Mouse (Mus musculus): ENCODE results near the gene Fdxr. TPM values are rescaled to one million over a fixed set of nuclear protein-coding genes. Genes with fewer than 3 reads are reported as not detected.

Fdxr gene
- polyA plus RNA-seq, 1 experiment from 2014 or later, result 2.3 TPM

GRCm38 (mm10) chr11:115229021-115229930 is 47.6 kb downstream of the Fdxr start:
- Histone ChIP-seq H3K36me3 (ENCODE audit: inconsistent target) (peaks cover 82% of the 10 kb centered on the region), H3K27ac (no peak overlapping the region)
- 83% methylated on average over 15 of the region's 15 CpGs for WGBS (ENCODE audit: missing documents)

GRCm38 (mm10) chr11:115228430-115228829 is 48.4 kb downstream of the Fdxr start:
- Histone ChIP-seq H3K79me2 (ENCODE audit: inconsistent target) (peaks cover 82% of the 10 kb centered on the region), H3K4me3 (ENCODE audit: inconsistent target) (no peak overlapping the region), H3K36me3 (ENCODE audit: inconsistent target) (peaks cover 78% of the 10 kb centered on the region), H3K27ac (no peak overlapping the region)
- 81% methylated on average over 7 of the region's 7 CpGs for WGBS (ENCODE audit: missing documents)

More at GRCm38 (mm10) chr11:115229021-115229930, 47.6 kb downstream of the Fdxr start:
- H3K79me2 ChIP-seq (ENCODE audit: inconsistent target), result peaks cover 80% of the 10 kb centered on the region
- H3K4me3 ChIP-seq (ENCODE audit: inconsistent target), result no peak overlapping the region

- H3K27ac ChIP-seq, result no peak overlapping the region
- WGBS (ENCODE audit: missing documents), result 96% methylated on average over 10 of the region's 12 CpGs
- no peak overlapping the region for H3K4me3 ChIP-seq (ENCODE audit: inconsistent target)
- H3K79me2 ChIP-seq (ENCODE audit: inconsistent target), result peaks cover 82% of the 10 kb centered on the region
- peaks cover 70% of the 10 kb centered on the region for H3K36me3 ChIP-seq (ENCODE audit: inconsistent target)
Measured at GRCm38 (mm10) chr11:115227640-115228039, 49.2 kb downstream of the Fdxr start.

GRCm38 (mm10) chr11:115226811-115227491 is 49.9 kb downstream of the Fdxr start:
- Histone ChIP-seq H3K36me3 (ENCODE audit: inconsistent target) (peaks cover 67% of the 10 kb centered on the region), H3K27ac (no peak overlapping the region), H3K79me2 (ENCODE audit: inconsistent target) (peaks cover 82% of the 10 kb centered on the region), H3K4me3 (ENCODE audit: inconsistent target) (no peak overlapping the region)
- WGBS (ENCODE audit: missing documents), result 75% methylated on average over 14 of the region's 14 CpGs

- Histone ChIP-seq H3K27ac (no peak overlapping the region), H3K36me3 (ENCODE audit: inconsistent target) (peaks cover 72% of the 10 kb centered on the region), H3K79me2 (ENCODE audit: inconsistent target) (peaks cover 90% of the 10 kb centered on the region), H3K4me3 (ENCODE audit: inconsistent target) (no peak overlapping the region)
- 94% methylated on average over 6 of the region's 6 CpGs for WGBS (ENCODE audit: missing documents)
Measured at GRCm38 (mm10) chr11:115225301-115225700, 51.5 kb downstream of the Fdxr start.

- H3K36me3 ChIP-seq (ENCODE audit: inconsistent target), result peaks cover 72% of the 10 kb centered on the region
- 66% methylated on average over 6 of the region's 8 CpGs for WGBS (ENCODE audit: missing documents)
Measured at GRCm38 (mm10) chr11:115224889-115225288, 52.0 kb downstream of the Fdxr start.

GRCm38 (mm10) chr11:115223877-115224276 is 53.0 kb downstream of the Fdxr start:
- peaks cover 95% of the 10 kb centered on the region for H3K79me2 ChIP-seq (ENCODE audit: inconsistent target)
- WGBS (ENCODE audit: missing documents), result 31% methylated on average over 5 of the region's 6 CpGs
- H3K36me3 ChIP-seq (ENCODE audit: inconsistent target), result peaks cover 73% of the 10 kb centered on the region
- H3K27ac ChIP-seq, result peak overlapping the region; percentile 61
- H3K4me3 ChIP-seq (ENCODE audit: inconsistent target), result no peak overlapping the region

More at GRCm38 (mm10) chr11:115224889-115225288, 52.0 kb downstream of the Fdxr start:
- H3K79me2 ChIP-seq (ENCODE audit: inconsistent target), result peaks cover 94% of the 10 kb centered on the region
- H3K27ac ChIP-seq, result no peak overlapping the region
- no peak overlapping the region for H3K4me3 ChIP-seq (ENCODE audit: inconsistent target)

- WGBS (ENCODE audit: missing documents), result 17% methylated on average over 11 of the region's 11 CpGs
- H3K27ac ChIP-seq, result peak overlapping the region; percentile 61
- H3K36me3 ChIP-seq (ENCODE audit: inconsistent target), result peaks cover 72% of the 10 kb centered on the region
- H3K79me2 ChIP-seq (ENCODE audit: inconsistent target), result peaks cover 95% of the 10 kb centered on the region
- no peak overlapping the region for H3K4me3 ChIP-seq (ENCODE audit: inconsistent target)
Measured at GRCm38 (mm10) chr11:115223451-115223850, 53.4 kb downstream of the Fdxr start.

GRCm38 (mm10) chr11:115222570-115222969 is 54.3 kb downstream of the Fdxr start:
- Histone ChIP-seq H3K4me3 (ENCODE audit: inconsistent target) (no peak overlapping the region), H3K36me3 (ENCODE audit: inconsistent target) (peaks cover 71% of the 10 kb centered on the region), H3K27ac (peak overlapping the region; percentile 61), H3K79me2 (ENCODE audit: inconsistent target) (peaks cover 95% of the 10 kb centered on the region)
- 79% methylated on average over 5 of the region's 5 CpGs for WGBS (ENCODE audit: missing documents)

- Histone ChIP-seq H3K36me3 (ENCODE audit: inconsistent target) (peaks cover 73% of the 10 kb centered on the region), H3K4me3 (ENCODE audit: inconsistent target) (no peak overlapping the region), H3K79me2 (ENCODE audit: inconsistent target) (peaks cover 96% of the 10 kb centered on the region), H3K27ac (no peak overlapping the region)
- 87% methylated on average over 12 of the region's 12 CpGs for WGBS (ENCODE audit: missing documents)
Measured at GRCm38 (mm10) chr11:115222077-115222476, 54.8 kb downstream of the Fdxr start.

GRCm38 (mm10) chr11:115219685-115220084 is 57.2 kb downstream of the Fdxr start:
- WGBS (ENCODE audit: missing documents), result 86% methylated on average over 9 of the region's 10 CpGs
- peaks cover 61% of the 10 kb centered on the region for H3K36me3 ChIP-seq (ENCODE audit: inconsistent target)
- peaks cover 96% of the 10 kb centered on the region; the same call in 1 of the 2 replicates for H3K79me2 ChIP-seq (ENCODE audit: inconsistent target)
- H3K27ac ChIP-seq, result no peak overlapping the region
- H3K4me3 ChIP-seq (ENCODE audit: inconsistent target), result no peak overlapping the region

GRCm38 (mm10) chr11:115219263-115219662 is 57.6 kb downstream of the Fdxr start:
- Histone ChIP-seq H3K27ac (no peak overlapping the region), H3K79me2 (ENCODE audit: inconsistent target) (peaks cover 96% of the 10 kb centered on the region; the same call in 1 of the 2 replicates), H3K36me3 (ENCODE audit: inconsistent target) (peaks cover 61% of the 10 kb centered on the region), H3K4me3 (ENCODE audit: inconsistent target) (no peak overlapping the region)
- 48% methylated on average over 8 of the region's 9 CpGs for WGBS (ENCODE audit: missing documents)

Data from macrophage (primary cell).